Mouse (Mus musculus): Measurements from ENCODE around the gene Ptpn6. TPM values are rescaled to one million over a fixed set of nuclear protein-coding genes. Genes with fewer than 3 reads are reported as not detected.

Ptpn6 gene
- polyA plus RNA-seq, 1 experiment: 18.2 TPM

Other genes starting within 250 kb of the Ptpn6 start
- gene C1rl, start 245.6 kb downstream of the Ptpn6 start, polyA plus RNA-seq (2012; rRNA removed): 5.0 and 6.3 TPM in 2 replicates
- gene C1ra, start 226.3 kb downstream of the Ptpn6 start, polyA plus RNA-seq (2012; rRNA removed): 74.5 and 121 TPM in 2 replicates
- 327 and 369 TPM in 2 replicates for gene C1s1, start 196.4 kb downstream of the Ptpn6 start, polyA plus RNA-seq (2012; rRNA removed)
- 0.08 and 0.09 TPM in 2 replicates for gene C1rb, start 168.4 kb downstream of the Ptpn6 start, polyA plus RNA-seq (2012; rRNA removed)
- gene C1s2, start 102.6 kb downstream of the Ptpn6 start, polyA plus RNA-seq (2012; rRNA removed): 0.52 and 0.57 TPM in 2 replicates
- 84.5 and 91.6 TPM in 2 replicates for gene Lpcat3, start 75.7 kb downstream of the Ptpn6 start, polyA plus RNA-seq (2012; rRNA removed)
- gene Emg1, start 26.5 kb downstream of the Ptpn6 start, polyA plus RNA-seq (2012; rRNA removed): 73.3 and 84.5 TPM in 2 replicates
- gene Phb2, start 26.4 kb downstream of the Ptpn6 start, polyA plus RNA-seq (2012; rRNA removed): 111 and 120 TPM in 2 replicates
- gene Grcc10, start 2.7 kb upstream of the Ptpn6 start, polyA plus RNA-seq (2012; rRNA removed): 214 and 229 TPM in 2 replicates
- gene Gm45234, start 17.3 kb upstream of the Ptpn6 start, polyA plus RNA-seq (2012; rRNA removed): not detected in 2 replicates
- gene Atn1, start 17.8 kb upstream of the Ptpn6 start, polyA plus RNA-seq (2012; rRNA removed): 11.3 and 32.9 TPM in 2 replicates
- 20.8 and 23.4 TPM in 2 replicates for gene Eno2, start 31.0 kb upstream of the Ptpn6 start, polyA plus RNA-seq (2012; rRNA removed)
- 1.2 and 1.4 TPM in 2 replicates for gene Lrrc23, start 41.0 kb upstream of the Ptpn6 start, polyA plus RNA-seq (2012; rRNA removed)
- gene Spsb2, start 69.9 kb upstream of the Ptpn6 start, polyA plus RNA-seq (2012; rRNA removed): 22.3 and 24.4 TPM in 2 replicates
- 322 and 324 TPM in 2 replicates for gene Tpi1, start 75.6 kb upstream of the Ptpn6 start, polyA plus RNA-seq (2012; rRNA removed)
- gene Usp5, start 90.8 kb upstream of the Ptpn6 start, polyA plus RNA-seq (2012; rRNA removed): 68.8 and 73.6 TPM in 2 replicates
- gene Cdca3, start 90.8 kb upstream of the Ptpn6 start, polyA plus RNA-seq (2012; rRNA removed): 5.0 and 5.5 TPM in 2 replicates
- 0.21 and 0.32 TPM in 2 replicates for gene Gnb3, start 101.6 kb upstream of the Ptpn6 start, polyA plus RNA-seq (2012; rRNA removed)
- 74.5 and 82.9 TPM in 2 replicates for gene P3h3, start 119.0 kb upstream of the Ptpn6 start, polyA plus RNA-seq (2012; rRNA removed)
- 0.94 and 0.99 TPM in 2 replicates for gene Gpr162, start 125.3 kb upstream of the Ptpn6 start, polyA plus RNA-seq (2012; rRNA removed)
- gene Cd4, start 149.5 kb upstream of the Ptpn6 start, polyA plus RNA-seq (2012; rRNA removed): 1.3 and 2.1 TPM in 2 replicates
- 1.3 and 1.9 TPM in 2 replicates for gene Lag3, start 173.0 kb upstream of the Ptpn6 start, polyA plus RNA-seq (2012; rRNA removed)
- gene Ptms, start 181.4 kb upstream of the Ptpn6 start, polyA plus RNA-seq (2012; rRNA removed): 807 and 1,011 TPM in 2 replicates
- 273 and 291 TPM in 2 replicates for gene Mlf2, start 192.7 kb upstream of the Ptpn6 start, polyA plus RNA-seq (2012; rRNA removed)
- gene Cops7a, start 226.8 kb upstream of the Ptpn6 start, polyA plus RNA-seq (2012; rRNA removed): 162 and 183 TPM in 2 replicates

Measured in urinary bladder, adult 2 months (tissue).